Mouse (Mus musculus): ENCODE data around the gene Mbnl1. TPM values are rescaled to one million over a fixed set of nuclear protein-coding genes. Genes with fewer than 3 reads are reported as not detected.

The Mbnl1 gene
- polyA plus RNA-seq, 1 experiment from 2014 or later = 311 TPM

- no peak overlapping the region for H3K4me3 ChIP-seq (ENCODE audit: inconsistent target)
- H3K36me3 ChIP-seq (ENCODE audit: inconsistent target) = peaks cover 41% of the 10 kb centered on the region
- WGBS (ENCODE audit: missing documents) = 55% methylated on average over 2 of the region's 2 CpGs
- peaks cover 100% of the 10 kb centered on the region for H3K79me2 ChIP-seq (ENCODE audit: inconsistent target)
- H3K27ac ChIP-seq = no peak overlapping the region
Measured at GRCm38 (mm10) chr3:60608952-60609403, 136.3 kb downstream of the Mbnl1 start.

DNA sequence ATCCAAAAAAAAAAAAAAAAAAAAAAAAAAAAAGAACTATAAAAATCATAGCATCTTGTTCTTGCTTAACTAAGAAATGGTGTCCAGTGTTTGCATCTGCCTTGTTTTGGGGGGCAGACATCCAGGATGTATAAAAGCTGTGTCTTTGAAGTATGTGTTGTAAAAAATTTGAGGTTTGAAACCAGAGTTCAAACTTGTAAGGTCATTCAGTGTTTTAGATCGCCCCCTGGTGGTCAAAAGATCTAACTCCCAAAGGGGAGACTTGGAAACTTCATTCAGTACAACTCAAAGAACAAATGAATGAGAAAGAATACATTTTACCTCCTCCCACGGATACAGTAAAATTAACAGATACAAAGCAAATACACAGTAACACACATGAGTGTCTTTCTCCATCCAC is 139.2 kb downstream of the Mbnl1 start:
- Histone ChIP-seq H3K79me2 (ENCODE audit: inconsistent target) (peaks cover 100% of the 10 kb centered on the region), H3K27ac (no peak overlapping the region), H3K4me3 (ENCODE audit: inconsistent target) (no peak overlapping the region), H3K36me3 (ENCODE audit: inconsistent target) (peaks cover 40% of the 10 kb centered on the region)
- WGBS (ENCODE audit: missing documents) = 25% methylated on average over 2 of the region's 2 CpGs

GRCm38 (mm10) chr3:60613121-60613520 is 140.5 kb downstream of the Mbnl1 start:
- no peak overlapping the region for H3K27ac ChIP-seq
- no peak overlapping the region for H3K4me3 ChIP-seq (ENCODE audit: inconsistent target)
- 88% methylated on average over 7 of the region's 7 CpGs for WGBS (ENCODE audit: missing documents)
- H3K36me3 ChIP-seq (ENCODE audit: inconsistent target) = peaks cover 50% of the 10 kb centered on the region
- H3K79me2 ChIP-seq (ENCODE audit: inconsistent target) = peaks cover 100% of the 10 kb centered on the region

DNA sequence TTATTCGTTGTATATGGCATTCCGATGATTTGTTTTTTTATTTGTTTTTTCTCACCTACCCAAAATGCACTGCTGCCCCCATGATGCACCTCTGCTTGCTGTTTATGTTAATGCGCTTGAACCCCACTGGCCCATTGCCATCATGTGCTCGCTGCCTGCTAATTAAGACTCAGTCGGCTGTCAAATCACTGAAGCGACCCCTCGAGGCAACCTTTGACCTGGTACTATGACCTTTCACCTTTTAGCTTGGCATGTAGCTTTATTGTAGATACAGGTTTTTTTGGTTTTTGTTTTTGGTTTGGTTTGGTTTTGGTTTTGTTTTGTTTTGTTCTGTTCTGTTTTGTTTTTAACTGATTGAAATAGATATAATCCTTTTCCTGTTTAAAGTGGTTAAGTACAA is 141.9 kb downstream of the Mbnl1 start:
- Histone ChIP-seq H3K79me2 (ENCODE audit: inconsistent target) (peaks cover 100% of the 10 kb centered on the region), H3K36me3 (ENCODE audit: inconsistent target) (peaks cover 59% of the 10 kb centered on the region), H3K4me3 (ENCODE audit: inconsistent target) (no peak overlapping the region), H3K27ac (no peak overlapping the region)
- 97% methylated on average over 7 of the region's 7 CpGs for WGBS (ENCODE audit: missing documents)

DNA sequence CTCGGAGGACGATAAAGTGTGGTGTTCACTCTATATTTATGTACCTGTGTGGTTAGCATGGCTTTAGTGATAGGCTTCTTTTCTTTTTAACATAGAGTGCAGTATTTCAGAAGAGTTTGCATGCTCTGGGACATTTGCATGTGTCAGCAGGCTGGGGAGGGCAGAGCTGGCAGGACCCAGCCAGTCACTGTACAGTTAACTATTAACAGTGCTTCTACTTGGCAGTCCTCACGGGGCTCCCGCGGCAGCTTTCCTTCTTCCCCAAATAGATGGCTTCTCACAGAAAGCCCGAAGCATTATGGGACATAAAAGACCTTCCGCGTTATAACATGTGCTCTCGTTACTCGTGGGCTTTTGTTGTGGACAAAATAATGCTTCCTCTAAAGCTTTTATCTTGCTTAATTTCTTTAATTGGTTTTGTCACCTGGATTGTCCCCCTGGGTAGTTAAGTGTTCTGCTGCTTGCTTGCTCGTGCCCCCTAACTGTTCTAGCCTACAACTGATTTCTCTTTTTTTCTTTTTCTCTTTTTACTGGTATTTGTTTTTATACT is 142.5 kb downstream of the Mbnl1 start:
- Histone ChIP-seq H3K79me2 (ENCODE audit: inconsistent target) (peaks cover 100% of the 10 kb centered on the region), H3K4me3 (ENCODE audit: inconsistent target) (no peak overlapping the region), H3K36me3 (ENCODE audit: inconsistent target) (peaks cover 65% of the 10 kb centered on the region), H3K27ac (no peak overlapping the region)
- WGBS (ENCODE audit: missing documents) = 87% methylated on average over 11 of the region's 11 CpGs

DNA sequence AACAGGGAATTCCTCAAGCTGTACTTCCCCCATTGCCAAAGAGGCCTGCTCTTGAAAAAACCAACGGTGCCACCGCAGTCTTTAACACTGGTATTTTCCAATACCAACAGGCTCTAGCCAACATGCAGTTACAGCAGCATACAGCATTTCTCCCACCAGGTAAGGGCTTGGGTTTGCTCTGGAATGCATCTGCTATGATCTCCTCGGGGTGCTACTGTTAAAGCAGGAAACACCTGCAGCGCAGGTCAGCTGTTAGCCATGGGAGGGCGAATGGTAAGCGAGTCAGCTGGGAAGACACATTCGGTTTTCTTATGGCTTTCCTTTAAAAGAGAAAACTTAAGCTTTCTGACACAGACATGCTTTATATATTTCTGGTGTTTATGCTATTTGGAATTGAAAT is 143.0 kb downstream of the Mbnl1 start:
- Histone ChIP-seq H3K27ac (no peak overlapping the region), H3K36me3 (ENCODE audit: inconsistent target) (peaks cover 65% of the 10 kb centered on the region), H3K4me3 (ENCODE audit: inconsistent target) (no peak overlapping the region), H3K79me2 (ENCODE audit: inconsistent target) (peaks cover 100% of the 10 kb centered on the region)
- WGBS (ENCODE audit: missing documents) = 52% methylated on average over 7 of the region's 7 CpGs

DNA sequence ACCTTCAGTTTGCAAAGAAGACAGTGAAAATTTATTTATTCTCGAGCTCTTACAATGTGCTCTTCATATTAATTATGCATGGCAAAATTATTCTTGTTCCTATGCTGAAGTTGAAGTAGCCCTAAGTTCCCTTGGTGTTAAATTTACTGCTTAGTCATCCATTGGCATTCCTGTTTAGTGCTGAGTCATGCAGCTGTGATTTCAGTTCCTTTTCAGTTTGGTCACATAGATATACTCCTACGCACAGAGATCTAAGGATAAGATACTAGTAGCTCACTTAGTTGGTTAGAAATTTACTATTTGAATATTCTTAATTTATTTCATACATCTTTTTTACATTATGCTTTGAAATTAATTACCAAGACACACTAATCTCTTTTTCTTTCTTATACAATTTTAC is 143.5 kb downstream of the Mbnl1 start:
- Histone ChIP-seq H3K36me3 (ENCODE audit: inconsistent target) (peaks cover 69% of the 10 kb centered on the region), H3K27ac (no peak overlapping the region), H3K79me2 (ENCODE audit: inconsistent target) (peaks cover 100% of the 10 kb centered on the region), H3K4me3 (ENCODE audit: inconsistent target) (no peak overlapping the region)
- 57% methylated on average over 2 of the region's 2 CpGs for WGBS (ENCODE audit: missing documents)

- WGBS (ENCODE audit: missing documents) = 67% methylated on average over 1 of the region's 1 CpGs
- peaks cover 81% of the 10 kb centered on the region for H3K36me3 ChIP-seq (ENCODE audit: inconsistent target)
Measured at GRCm38 (mm10) chr3:60617643-60618042, 145.0 kb downstream of the Mbnl1 start.

DNA sequence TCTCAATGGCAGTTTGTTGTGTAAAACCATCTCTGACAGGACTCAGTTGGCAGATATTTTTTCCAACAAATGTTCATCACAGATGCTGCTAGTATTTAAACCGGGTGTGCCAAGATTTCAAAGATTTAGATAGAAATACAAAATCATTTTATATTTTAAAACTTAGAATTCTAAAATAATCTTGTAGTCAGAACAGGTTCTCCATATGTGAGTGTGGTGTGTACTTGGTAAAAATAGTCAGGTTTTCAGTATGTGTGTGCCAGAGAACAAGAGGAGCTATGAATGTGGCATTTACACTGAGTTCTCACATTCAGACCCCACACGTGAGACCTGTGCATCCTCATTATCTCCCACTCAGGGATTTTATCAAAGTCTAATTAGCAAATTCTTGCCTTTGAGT is 147.6 kb downstream of the Mbnl1 start:
- H3K4me3 ChIP-seq (ENCODE audit: inconsistent target) = no peak overlapping the region
- peaks cover 66% of the 10 kb centered on the region for H3K36me3 ChIP-seq (ENCODE audit: inconsistent target)
- H3K79me2 ChIP-seq (ENCODE audit: inconsistent target) = peaks cover 93% of the 10 kb centered on the region
- no peak overlapping the region for H3K27ac ChIP-seq
- WGBS (ENCODE audit: missing documents) = 95% methylated on average over 2 of the region's 2 CpGs

More at GRCm38 (mm10) chr3:60617643-60618042, 145.0 kb downstream of the Mbnl1 start:
- H3K79me2 ChIP-seq (ENCODE audit: inconsistent target) = peaks cover 100% of the 10 kb centered on the region
- no peak overlapping the region for H3K4me3 ChIP-seq (ENCODE audit: inconsistent target)
- H3K27ac ChIP-seq = no peak overlapping the region

- peaks cover 10% of the 10 kb centered on the region; the same call in 1 of the 2 replicates for H3K79me2 ChIP-seq (ENCODE audit: inconsistent target)
- H3K27ac ChIP-seq = no peak overlapping the region
- 94% methylated on average over 2 of the region's 2 CpGs for WGBS (ENCODE audit: missing documents)
- peaks cover 15% of the 10 kb centered on the region; the same call in 1 of the 2 replicates for H3K36me3 ChIP-seq (ENCODE audit: inconsistent target)
- no peak overlapping the region for H3K4me3 ChIP-seq (ENCODE audit: inconsistent target)
Measured at GRCm38 (mm10) chr3:60631183-60631582, 158.6 kb downstream of the Mbnl1 start.

DNA sequence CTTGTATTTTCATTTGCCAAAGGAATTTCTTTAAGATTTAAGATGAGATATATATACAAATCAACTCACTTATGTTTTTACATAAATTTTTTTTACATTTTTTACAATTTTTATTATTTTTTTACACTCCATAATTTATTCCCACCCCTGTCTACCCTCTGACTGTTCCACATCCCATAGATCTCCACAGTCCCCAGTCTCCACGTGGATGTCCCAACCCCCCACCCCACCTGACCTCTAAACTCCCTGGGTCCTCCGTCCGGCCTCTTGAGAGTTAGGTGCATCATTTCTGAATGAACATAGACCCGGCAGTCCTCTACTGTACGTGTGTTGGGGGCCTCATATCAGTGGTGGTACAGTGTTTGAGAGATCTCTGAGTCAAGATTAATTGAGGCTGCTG is 159.1 kb downstream of the Mbnl1 start:
- peaks cover 10% of the 10 kb centered on the region; the same call in 1 of the 2 replicates for H3K79me2 ChIP-seq (ENCODE audit: inconsistent target)
- no peak overlapping the region for H3K4me3 ChIP-seq (ENCODE audit: inconsistent target)
- WGBS (ENCODE audit: missing documents) = 92% methylated on average over 3 of the region's 5 CpGs
- peaks cover 15% of the 10 kb centered on the region; the same call in 1 of the 2 replicates for H3K36me3 ChIP-seq (ENCODE audit: inconsistent target)
- H3K27ac ChIP-seq = no peak overlapping the region

DNA sequence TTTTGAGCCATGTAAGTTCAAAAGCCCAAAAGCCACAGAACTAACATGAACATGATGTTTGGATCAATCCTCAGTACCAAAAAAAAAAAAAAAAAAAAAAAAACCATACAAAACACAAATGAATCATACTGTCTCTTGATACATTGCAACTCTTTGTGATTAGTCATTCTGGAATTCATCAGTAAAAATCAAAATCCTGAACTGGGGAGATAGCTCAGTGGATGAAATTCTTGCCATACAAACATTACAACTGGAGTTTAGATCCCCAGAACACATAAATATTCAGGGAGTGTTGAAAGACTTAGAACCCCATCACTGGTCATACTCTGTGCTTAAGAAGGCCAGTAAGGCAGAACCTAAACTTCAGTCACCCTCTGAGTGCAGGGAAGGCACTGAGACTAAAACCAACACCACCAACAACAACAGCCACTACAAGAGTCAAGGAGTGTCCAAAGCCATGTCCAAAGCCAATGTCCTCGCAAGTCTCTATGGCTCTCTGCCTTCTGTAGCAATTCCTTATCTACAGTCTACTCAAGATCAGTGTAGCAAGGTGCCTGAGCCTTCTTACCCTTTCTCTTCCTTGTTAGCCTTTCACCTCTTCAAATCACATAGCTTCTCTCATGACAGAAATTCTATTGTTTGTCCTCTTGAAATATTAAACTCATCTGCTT is 160.3 kb downstream of the Mbnl1 start:
- 94% methylated on average over 1 of the region's 1 CpGs for WGBS (ENCODE audit: missing documents)
- Histone ChIP-seq H3K36me3 (ENCODE audit: inconsistent target) (peaks cover 15% of the 10 kb centered on the region; the same call in 1 of the 2 replicates), H3K4me3 (ENCODE audit: inconsistent target) (no peak overlapping the region), H3K27ac (no peak overlapping the region), H3K79me2 (ENCODE audit: inconsistent target) (peaks cover 10% of the 10 kb centered on the region; the same call in 1 of the 2 replicates)

DNA sequence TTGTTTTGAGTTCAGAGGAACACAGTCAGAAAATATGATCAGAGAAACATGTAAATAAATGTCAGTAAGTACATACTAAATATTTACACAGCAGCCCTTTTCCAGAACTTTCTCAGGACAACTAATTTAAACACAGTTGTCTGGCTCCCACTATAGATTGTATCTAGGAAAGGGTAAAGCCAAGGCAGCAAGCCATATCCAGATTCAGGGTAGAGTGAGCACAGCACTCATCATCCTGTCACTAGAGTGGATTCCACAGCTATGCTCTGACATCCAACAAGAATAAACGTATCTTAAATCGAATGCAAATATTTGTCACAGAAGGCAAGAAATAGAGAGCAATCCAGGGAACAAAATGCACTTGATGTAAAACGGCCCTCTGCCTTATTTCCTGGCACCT is 165.9 kb downstream of the Mbnl1 start:
- no peaks in the 10 kb centered on the region for H3K36me3 ChIP-seq (ENCODE audit: inconsistent target)
- H3K79me2 ChIP-seq (ENCODE audit: inconsistent target) = no peaks in the 10 kb centered on the region
- no peak overlapping the region for H3K4me3 ChIP-seq (ENCODE audit: inconsistent target)
- no peak overlapping the region for H3K27ac ChIP-seq
- 85% methylated on average over 3 of the region's 3 CpGs for whole genome bisulfite sequencing (ENCODE audit: missing documents)

DNA sequence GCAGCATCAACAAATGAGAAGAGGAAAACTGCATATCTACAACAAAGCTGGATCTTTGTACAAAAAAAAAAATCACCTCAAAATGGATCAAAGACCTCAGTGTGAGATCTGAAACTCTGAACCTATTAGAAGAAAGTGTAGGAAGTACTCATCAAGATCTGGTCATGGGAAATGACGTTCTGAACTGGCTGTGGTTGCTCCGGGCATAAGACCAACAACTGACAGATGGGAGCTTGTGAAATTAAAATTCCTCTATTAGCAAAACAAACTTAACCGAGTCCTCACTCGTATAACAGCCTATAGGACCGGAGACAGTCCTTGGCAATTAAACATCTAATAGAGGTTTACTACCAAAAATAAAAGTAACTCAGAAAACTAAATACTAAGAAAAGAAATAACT is 166.5 kb downstream of the Mbnl1 start:
- 9% methylated on average over 5 of the region's 5 CpGs for WGBS (ENCODE audit: missing documents)
- Histone ChIP-seq H3K36me3 (ENCODE audit: inconsistent target) (no peaks in the 10 kb centered on the region), H3K27ac (no peak overlapping the region), H3K4me3 (ENCODE audit: inconsistent target) (no peak overlapping the region), H3K79me2 (ENCODE audit: inconsistent target) (no peaks in the 10 kb centered on the region)

GRCm38 (mm10) chr3:60642227-60642626 is 169.6 kb downstream of the Mbnl1 start:
- H3K4me3 ChIP-seq (ENCODE audit: inconsistent target) = no peak overlapping the region
- H3K79me2 ChIP-seq (ENCODE audit: inconsistent target) = no peaks in the 10 kb centered on the region
- 88% methylated on average over 3 of the region's 3 CpGs for WGBS (ENCODE audit: missing documents)
- H3K27ac ChIP-seq = no peak overlapping the region
- no peaks in the 10 kb centered on the region for H3K36me3 ChIP-seq (ENCODE audit: inconsistent target)
